Mouse (Mus musculus): ENCODE measurements around the gene Slc25a45. TPM values are rescaled to one million over a fixed set of nuclear protein-coding genes. Genes with fewer than 3 reads are reported as not detected.

Gene Slc25a45
- polyA plus RNA-seq, 1 experiment from 2014 or later: 1.0 TPM

DNA sequence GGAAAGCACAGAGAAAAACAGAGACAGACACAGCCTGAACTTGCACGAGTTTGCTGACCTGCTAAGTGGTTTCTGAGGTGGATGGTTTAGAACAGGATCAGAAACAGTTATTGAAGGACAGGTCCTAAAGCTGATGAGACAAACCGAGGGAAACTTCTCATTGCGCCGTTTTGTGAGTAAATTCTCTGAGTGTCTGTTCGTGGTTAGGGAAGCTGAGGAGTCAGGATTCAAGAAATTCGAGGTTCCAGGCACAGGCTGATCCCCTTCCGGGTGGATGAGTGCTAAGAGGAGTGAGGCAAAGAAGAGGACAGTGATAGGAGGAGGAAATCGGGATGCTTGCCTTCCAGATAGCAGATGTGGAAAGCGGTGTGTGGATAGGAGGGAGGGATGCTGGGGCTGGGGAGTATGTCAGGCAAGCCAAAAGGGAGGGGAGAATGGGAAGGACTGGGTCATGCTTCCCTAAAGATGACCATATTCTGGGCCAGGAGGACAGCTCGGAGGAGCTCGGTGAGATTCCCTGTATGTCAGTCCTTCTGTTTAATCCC lies 47.8 kb downstream of the Slc25a45 start:
- ATAC-seq (ENCODE audit: low FRiP score) (no peak), DNase-seq (ENCODE audit: low spot score) (peak; percentile 11)
- Histone ChIP-seq H3K4me1 (replicated peaks; ENCODE audit: control insufficient read depth, insufficient read depth, low read length) (no peaks in the 10 kb centered on the region; the same call in 1 of the 2 replicates), H3K9ac (ENCODE audit: low read depth, low read length) (peak overlapping the region; percentile 23; the same call in 1 of the 2 replicates), H3K36me3 (ENCODE audit: control insufficient read depth, insufficient read depth, low read length) (no peaks in the 10 kb centered on the region), H3K4me3 (ENCODE audit: low read depth, low read length) (peak overlapping the region; percentile 50), H3K27me3 (ENCODE audit: control insufficient read depth, insufficient read depth, low read length) (peaks cover 6% of the 10 kb centered on the region), H3K9me3 (ENCODE audit: control insufficient read depth, low read length) (no peaks in the 10 kb centered on the region), H3K4me2 (replicated peaks; ENCODE audit: low read depth, low read length) (peak overlapping the region; percentile 95), H3K27ac (ENCODE audit: low read depth, low read length) (no peak overlapping the region)
- WGBS: 41% methylated on average over 11 of the region's 11 CpGs

DNA sequence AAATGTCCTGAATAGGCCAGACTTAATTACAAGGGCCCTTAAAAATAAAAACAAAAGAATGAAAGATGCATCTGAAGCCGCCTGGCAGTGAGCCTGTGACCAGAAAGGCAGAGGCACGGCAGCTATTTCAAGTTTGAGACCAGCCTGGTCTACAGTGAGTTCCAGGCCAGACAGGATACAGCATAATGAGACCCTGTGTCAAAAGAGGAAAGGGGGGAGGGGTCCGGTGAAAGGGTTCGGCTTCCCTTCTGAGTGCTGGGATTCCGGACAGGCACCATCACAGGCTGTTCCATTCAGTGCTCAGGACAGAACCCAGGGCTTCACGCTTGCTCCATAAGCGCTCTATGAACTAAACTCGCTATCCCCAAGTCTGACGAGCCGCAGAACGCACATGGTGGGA lies 49.4 kb downstream of the Slc25a45 start:
- no peak for DNase-seq (ENCODE audit: low spot score)
- no peaks in the 10 kb centered on the region for H3K36me3 ChIP-seq (ENCODE audit: control insufficient read depth, insufficient read depth, low read length)
- H3K9ac ChIP-seq (ENCODE audit: low read depth, low read length): no peak overlapping the region
- H3K27me3 ChIP-seq (ENCODE audit: control insufficient read depth, insufficient read depth, low read length): peaks cover 6% of the 10 kb centered on the region
- no peak overlapping the region for H3K27ac ChIP-seq (ENCODE audit: low read depth, low read length)
- H3K4me2 ChIP-seq (replicated peaks; ENCODE audit: low read depth, low read length): no peak overlapping the region
- no peaks in the 10 kb centered on the region for H3K9me3 ChIP-seq (ENCODE audit: control insufficient read depth, low read length)
- no peak for ATAC-seq (ENCODE audit: low FRiP score)
- H3K4me3 ChIP-seq (ENCODE audit: low read depth, low read length): no peak overlapping the region
- WGBS: 78% methylated on average over 11 of the region's 11 CpGs
- H3K4me1 ChIP-seq (replicated peaks; ENCODE audit: control insufficient read depth, insufficient read depth, low read length): no peaks in the 10 kb centered on the region; the same call in 1 of the 2 replicates

- ATAC-seq (ENCODE audit: low FRiP score) (no peak), DNase-seq (ENCODE audit: low spot score) (no peak)
- Histone ChIP-seq H3K4me1 (replicated peaks; ENCODE audit: control insufficient read depth, insufficient read depth, low read length) (no peaks in the 10 kb centered on the region; the same call in 1 of the 2 replicates), H3K4me3 (ENCODE audit: low read depth, low read length) (no peak overlapping the region), H3K9ac (ENCODE audit: low read depth, low read length) (no peak overlapping the region), H3K9me3 (ENCODE audit: control insufficient read depth, low read length) (no peaks in the 10 kb centered on the region), H3K27ac (ENCODE audit: low read depth, low read length) (no peak overlapping the region), H3K36me3 (ENCODE audit: control insufficient read depth, insufficient read depth, low read length) (no peaks in the 10 kb centered on the region), H3K27me3 (ENCODE audit: control insufficient read depth, insufficient read depth, low read length) (peaks cover 6% of the 10 kb centered on the region), H3K4me2 (replicated peaks; ENCODE audit: low read depth, low read length) (no peak overlapping the region)
- WGBS: 74% methylated on average over 8 of the region's 8 CpGs
Observed at GRCm38 (mm10) chr19:5927532-5927931, 49.9 kb downstream of the Slc25a45 start.

GRCm38 (mm10) chr19:5928104-5928503 lies 50.5 kb downstream of the Slc25a45 start:
- ATAC-seq (ENCODE audit: low FRiP score) (no peak), DNase-seq (ENCODE audit: low spot score) (no peak)
- Histone ChIP-seq H3K27ac (ENCODE audit: low read depth, low read length) (no peak overlapping the region), H3K9ac (ENCODE audit: low read depth, low read length) (no peak overlapping the region), H3K9me3 (ENCODE audit: control insufficient read depth, low read length) (no peaks in the 10 kb centered on the region), H3K4me2 (replicated peaks; ENCODE audit: low read depth, low read length) (no peak overlapping the region), H3K4me3 (ENCODE audit: low read depth, low read length) (no peak overlapping the region), H3K27me3 (ENCODE audit: control insufficient read depth, insufficient read depth, low read length) (peaks cover 6% of the 10 kb centered on the region), H3K4me1 (replicated peaks; ENCODE audit: control insufficient read depth, insufficient read depth, low read length) (no peaks in the 10 kb centered on the region; the same call in 1 of the 2 replicates), H3K36me3 (ENCODE audit: control insufficient read depth, insufficient read depth, low read length) (no peaks in the 10 kb centered on the region)
- WGBS: 78% methylated on average over 6 of the region's 6 CpGs

DNA sequence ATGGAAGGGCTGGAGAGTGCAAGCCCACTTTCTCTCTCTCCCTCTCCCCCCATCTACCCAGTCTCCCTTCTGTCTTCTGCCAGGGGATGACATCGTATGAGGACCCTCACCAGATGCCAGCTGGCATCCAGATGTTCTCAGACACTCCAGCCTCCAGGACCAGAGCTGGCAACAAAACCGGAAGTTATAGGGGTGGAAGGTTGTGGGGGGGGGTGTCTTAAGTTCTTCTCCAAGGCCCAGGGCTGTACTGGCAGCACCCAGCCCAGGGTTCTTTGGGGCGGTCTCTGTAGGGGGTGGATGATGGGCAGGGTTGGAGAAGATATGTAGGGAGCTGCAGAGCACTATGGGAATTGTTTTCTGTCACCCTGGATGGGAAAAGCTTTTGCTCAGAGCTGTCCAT lies 50.9 kb downstream of the Slc25a45 start:
- Histone ChIP-seq H3K9ac (ENCODE audit: low read depth, low read length) (no peak overlapping the region), H3K27ac (ENCODE audit: low read depth, low read length) (no peak overlapping the region), H3K4me2 (replicated peaks; ENCODE audit: low read depth, low read length) (no peak overlapping the region), H3K9me3 (ENCODE audit: control insufficient read depth, low read length) (no peaks in the 10 kb centered on the region), H3K4me3 (ENCODE audit: low read depth, low read length) (no peak overlapping the region), H3K4me1 (replicated peaks; ENCODE audit: control insufficient read depth, insufficient read depth, low read length) (no peaks in the 10 kb centered on the region; the same call in 1 of the 2 replicates), H3K36me3 (ENCODE audit: control insufficient read depth, insufficient read depth, low read length) (no peaks in the 10 kb centered on the region), H3K27me3 (ENCODE audit: control insufficient read depth, insufficient read depth, low read length) (peaks cover 6% of the 10 kb centered on the region)
- DNase-seq (ENCODE audit: low spot score) (no peak), ATAC-seq (ENCODE audit: low FRiP score) (no peak)
- 65% methylated on average over 3 of the region's 3 CpGs for WGBS

DNA sequence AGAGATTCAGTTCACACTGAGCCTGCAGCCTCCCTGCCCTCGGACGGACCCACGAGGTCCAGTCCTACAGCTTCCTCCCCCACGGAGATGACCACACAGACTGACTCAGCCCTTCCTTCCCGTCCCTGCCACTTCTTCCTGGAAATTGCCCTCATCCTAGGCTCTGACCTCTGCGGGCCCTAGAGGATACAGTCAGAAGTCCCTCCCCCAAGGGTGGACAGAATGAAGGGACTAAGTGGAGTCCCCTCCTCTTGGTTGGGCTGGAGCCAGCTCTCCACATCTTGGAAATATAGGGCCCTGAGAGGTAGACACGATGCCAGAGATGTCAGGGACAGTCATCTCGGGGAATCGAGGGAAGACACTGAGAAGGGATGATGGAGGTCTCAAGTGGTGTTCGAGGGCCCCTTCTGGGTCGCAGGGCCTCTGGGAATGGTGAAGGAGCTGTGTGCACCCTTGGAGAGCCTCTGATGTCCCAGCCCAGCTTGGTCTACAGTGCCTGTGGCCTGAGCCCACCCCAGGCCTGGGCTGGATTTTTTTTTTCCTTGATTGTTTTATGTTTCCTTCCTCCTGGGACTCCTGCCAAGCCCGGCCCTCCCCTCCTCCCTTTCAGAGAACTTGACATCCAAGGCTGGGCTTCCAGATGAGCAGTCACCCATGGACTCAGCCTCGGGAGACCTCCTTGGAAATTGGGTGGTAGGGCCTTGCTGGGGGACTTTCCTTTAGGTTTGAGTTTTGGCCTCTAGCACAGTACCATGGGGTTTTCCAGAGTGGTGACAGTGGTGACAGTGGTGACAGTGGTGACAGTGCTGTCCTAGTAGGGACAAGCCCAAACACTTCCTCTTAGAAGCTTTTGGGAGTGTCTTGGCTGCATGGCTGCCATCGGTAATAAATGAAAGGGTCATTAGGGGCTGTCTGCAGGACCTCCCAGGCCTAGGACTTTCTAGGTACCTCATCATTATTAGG lies 52.3 kb downstream of the Slc25a45 start:
- Histone ChIP-seq H3K9me3 (ENCODE audit: control insufficient read depth, low read length) (no peaks in the 10 kb centered on the region), H3K27ac (ENCODE audit: low read depth, low read length) (no peak overlapping the region), H3K4me1 (replicated peaks; ENCODE audit: control insufficient read depth, insufficient read depth, low read length) (no peaks in the 10 kb centered on the region; the same call in 1 of the 2 replicates), H3K27me3 (ENCODE audit: control insufficient read depth, insufficient read depth, low read length) (peaks cover 6% of the 10 kb centered on the region), H3K36me3 (ENCODE audit: control insufficient read depth, insufficient read depth, low read length) (no peaks in the 10 kb centered on the region), H3K9ac (ENCODE audit: low read depth, low read length) (no peak overlapping the region), H3K4me3 (ENCODE audit: low read depth, low read length) (no peak overlapping the region), H3K4me2 (replicated peaks; ENCODE audit: low read depth, low read length) (no peak overlapping the region)
- ATAC-seq (ENCODE audit: low FRiP score) (no peak), DNase-seq (ENCODE audit: low spot score) (no peak)
- WGBS: 77% methylated on average over 14 of the region's 14 CpGs

GRCm38 (mm10) chr19:5935266-5935665 lies 57.7 kb downstream of the Slc25a45 start:
- H3K27ac ChIP-seq (ENCODE audit: low read depth, low read length): no peak overlapping the region
- H3K4me2 ChIP-seq (replicated peaks; ENCODE audit: low read depth, low read length): no peak overlapping the region
- ATAC-seq (ENCODE audit: low FRiP score) (no peak), DNase-seq (ENCODE audit: low spot score) (no peak)
- H3K9ac ChIP-seq (ENCODE audit: low read depth, low read length): no peak overlapping the region
- no peaks in the 10 kb centered on the region for H3K27me3 ChIP-seq (ENCODE audit: control insufficient read depth, insufficient read depth, low read length)
- peaks cover 4% of the 10 kb centered on the region; the same call in 1 of the 2 replicates for H3K4me1 ChIP-seq (replicated peaks; ENCODE audit: control insufficient read depth, insufficient read depth, low read length)
- WGBS: 67% methylated on average over 3 of the region's 3 CpGs
- H3K9me3 ChIP-seq (ENCODE audit: control insufficient read depth, low read length): no peaks in the 10 kb centered on the region
- H3K4me3 ChIP-seq (ENCODE audit: low read depth, low read length): no peak overlapping the region
- no peaks in the 10 kb centered on the region for H3K36me3 ChIP-seq (ENCODE audit: control insufficient read depth, insufficient read depth, low read length)
